Mouse (Mus musculus) testis, postnatal 14 days (tissue): ENCODE measurements around the gene Acadl.

ENCODE experiments used
- DNase-seq: peaks from one replicate; pipeline ENCODE4 v3.0.0; 2021; ENCODE audit warnings: low spot score

Gene Acadl

DNA sequence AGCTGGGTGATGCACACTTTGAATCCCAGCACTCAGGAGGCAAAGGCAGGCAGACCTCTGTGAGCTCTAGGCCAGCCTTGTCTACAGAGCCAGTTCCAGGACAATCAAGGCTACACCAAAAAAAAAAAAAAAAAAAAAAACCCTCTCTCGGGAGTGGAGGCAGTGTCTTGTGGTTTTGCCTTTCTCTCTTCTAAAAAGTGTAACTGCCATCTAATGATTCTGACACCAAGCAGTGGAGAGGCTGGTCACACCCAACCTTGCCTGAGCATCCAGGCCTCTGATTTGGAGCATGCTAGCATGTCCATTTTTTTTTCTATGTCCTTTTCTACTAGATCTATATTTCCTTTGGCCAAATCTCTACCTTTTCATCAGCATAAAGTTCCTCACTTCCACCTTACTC, 23.9 kb downstream of the Acadl start:
- no peak for DNase-seq

DNA sequence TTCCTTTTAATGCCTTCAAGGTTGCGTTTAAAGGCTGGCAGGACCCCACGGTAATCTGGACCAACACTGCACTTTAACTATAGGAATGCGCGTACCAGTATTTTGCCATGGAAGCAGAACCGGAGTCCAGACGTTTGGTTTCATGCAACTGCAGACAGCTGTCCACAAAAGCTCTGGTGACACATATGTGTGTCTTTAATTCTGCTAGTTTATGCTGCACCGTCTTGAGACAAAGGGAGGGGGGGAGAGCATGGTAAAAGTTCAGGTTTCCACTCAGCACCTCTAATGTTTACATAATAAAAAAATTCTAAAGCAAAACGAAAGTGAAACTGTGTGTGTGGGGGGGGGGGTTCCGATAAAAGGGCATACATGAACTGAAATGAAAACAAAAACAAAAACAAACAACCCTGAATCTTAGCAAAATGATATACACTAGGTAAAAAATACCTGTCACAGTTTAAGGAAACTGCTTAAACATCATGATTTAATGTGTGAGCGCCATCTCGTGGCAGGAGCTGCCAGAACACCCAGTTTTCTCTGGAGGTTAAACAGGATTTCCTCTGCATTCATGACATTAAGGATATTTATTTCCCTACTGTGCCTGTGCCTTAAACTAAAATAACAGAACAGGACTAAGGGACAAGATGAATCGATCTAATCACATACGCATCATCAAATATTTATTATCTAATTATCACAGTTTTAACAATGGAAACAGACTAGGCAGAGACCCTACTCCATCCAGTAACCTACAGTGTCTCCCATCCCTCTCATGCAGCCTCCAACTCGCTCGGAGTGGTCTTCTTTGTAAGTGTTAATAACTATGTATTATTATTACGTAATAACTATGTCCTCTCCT, 24.7 kb downstream of the Acadl start:
- no peak for DNase-seq

DNA sequence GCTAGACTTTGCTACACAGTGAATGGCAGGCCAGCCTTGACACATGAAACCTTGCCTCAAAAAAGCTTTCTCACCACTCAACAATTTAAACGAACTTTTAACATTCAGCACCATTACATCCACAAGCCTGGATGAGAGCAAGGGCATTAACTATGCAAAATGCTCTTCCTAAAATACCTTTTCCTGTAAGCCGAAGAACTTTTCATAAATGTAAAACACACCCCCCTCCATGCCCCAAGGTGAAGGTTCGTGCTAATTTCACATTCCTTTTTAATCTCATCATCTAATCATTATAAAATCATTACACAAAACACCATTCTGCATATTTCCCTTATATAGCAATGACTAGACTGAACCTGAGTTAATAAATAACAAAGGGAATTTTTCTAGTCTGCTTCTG, 25.9 kb downstream of the Acadl start:
- no peak for DNase-seq

DNA sequence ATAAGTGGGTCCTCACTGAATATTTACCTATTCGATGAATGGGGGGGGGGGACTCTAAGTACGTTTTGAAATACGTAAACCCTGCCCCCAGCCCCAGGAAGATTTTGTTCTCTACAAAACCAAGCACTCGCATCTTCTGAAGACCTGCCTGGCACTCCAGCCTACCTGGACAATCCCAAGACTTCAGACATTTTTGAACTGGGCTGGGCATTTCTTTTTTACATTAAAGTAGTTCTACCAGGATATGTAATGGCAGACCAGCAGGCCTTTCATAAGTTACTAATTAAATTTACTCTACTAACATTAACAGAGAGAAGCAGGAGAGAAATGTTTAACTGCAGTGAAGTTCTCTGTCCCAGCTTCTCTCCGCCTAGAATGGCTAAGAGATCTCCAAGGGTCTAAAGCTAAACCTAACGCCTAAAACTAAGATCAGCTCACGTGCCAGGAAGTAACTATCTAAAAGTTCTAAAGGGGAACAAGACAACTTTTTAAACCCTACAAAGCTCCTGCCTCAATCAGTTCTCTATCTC, 30.4 kb downstream of the Acadl start:
- DNase-seq = no peak

DNA sequence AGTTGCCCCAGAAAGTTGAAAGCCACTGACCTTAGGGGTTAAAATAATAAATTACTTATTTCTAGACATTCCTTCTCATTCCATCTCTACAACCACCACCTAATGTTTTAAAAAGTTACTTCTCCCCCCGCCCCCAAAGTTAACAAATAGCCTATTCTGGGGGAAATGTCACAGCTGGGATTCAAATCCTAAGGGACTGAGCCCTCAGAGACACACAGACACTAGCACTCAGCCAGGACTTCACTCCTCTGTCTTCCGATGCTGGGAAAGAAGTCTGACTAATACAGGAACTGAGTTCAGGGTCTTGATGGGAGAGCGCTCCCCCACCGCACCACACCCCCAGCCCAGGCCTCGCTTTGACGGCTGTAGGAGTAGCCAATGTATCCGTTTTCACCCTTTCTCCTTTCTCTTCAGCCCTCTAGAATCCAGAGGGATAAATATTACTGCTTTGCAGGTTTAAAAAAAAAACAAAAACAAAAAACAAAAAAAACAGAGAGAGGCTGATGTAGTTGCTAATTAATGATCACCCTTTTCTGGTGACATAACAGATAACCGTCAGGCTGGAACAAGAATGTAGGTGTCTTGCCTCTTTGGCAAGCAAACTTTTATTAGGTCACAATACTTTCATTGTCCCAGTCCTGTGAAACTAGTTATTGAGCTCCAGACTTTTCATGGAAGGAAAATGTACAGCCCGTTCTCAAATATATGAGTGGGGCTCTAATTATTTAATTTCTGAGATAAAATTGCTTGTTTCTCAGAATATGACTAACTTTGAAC, 31.1 kb downstream of the Acadl start:
- DNase-seq = no peak

DNA sequence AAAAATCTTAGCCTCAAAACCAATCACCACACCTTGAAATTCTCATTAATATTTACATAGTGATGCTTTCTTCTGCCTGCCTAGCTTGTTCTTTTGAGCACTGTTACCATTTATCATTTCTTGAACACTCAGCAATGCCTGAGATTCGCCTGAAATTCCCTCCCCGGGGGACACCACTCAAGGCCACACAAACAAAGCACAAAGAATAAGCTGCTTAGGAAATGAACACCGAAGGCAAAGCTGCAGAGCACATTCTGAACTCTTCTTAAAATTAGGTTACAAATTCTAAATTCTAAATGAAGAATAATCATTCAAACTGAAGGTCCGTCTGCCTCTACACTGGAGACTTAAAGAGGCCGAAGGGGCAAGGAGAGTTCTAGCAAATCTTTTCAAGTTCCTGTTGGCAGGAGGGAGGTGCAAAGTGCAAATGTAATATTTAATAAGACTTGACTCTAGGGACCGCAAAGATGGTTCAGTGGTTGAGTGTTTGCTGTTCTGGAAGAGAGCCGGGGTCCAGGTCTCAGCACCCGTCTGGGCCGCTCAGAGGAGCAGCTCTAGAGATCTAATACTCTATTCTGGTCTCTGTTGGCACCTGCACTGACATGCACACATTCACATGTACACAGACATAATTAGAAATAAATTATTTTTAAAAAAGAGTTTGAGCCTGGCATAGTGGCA, 33.5 kb downstream of the Acadl start:
- no peak for DNase-seq

DNA sequence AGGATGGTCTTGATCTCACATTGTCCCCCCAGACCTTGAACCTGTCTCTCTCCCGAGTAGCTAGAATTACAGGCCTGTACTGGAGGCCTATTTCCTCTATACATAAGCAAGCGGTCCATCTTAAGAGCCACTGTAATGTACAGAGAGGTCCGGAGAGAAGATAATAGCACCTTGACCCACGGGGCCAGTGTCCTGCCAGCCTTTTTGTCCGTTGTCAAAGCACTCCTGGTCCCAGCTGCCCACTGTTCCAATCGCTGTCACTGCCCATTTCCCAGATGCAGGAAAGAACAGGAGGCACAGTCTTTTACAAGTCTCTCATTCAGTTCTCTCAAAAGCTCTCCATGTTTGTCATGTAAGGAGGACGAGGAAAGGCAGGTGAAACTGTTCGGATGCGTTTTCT, 41.1 kb downstream of the Acadl start:
- DNase-seq = no peak

DNA sequence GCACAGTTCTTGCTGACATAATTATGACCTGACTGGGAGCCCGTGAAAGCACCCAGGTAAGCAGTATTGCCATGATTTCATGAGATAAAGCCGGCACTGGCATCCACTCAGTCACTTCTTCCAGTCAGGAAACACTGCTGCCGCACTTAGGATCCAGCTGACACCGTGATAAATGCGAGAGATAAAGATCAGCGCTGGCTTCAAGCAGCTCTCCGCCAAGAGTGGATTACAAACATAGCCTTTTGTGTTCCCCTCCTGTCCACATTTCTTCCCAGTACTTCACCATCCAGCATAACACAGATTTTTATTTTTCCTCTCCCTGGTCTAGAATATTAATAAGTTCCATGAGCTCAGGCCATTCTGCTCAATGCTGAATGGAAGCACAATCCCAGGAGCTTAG, 42.8 kb downstream of the Acadl start:
- DNase-seq = no peak

DNA sequence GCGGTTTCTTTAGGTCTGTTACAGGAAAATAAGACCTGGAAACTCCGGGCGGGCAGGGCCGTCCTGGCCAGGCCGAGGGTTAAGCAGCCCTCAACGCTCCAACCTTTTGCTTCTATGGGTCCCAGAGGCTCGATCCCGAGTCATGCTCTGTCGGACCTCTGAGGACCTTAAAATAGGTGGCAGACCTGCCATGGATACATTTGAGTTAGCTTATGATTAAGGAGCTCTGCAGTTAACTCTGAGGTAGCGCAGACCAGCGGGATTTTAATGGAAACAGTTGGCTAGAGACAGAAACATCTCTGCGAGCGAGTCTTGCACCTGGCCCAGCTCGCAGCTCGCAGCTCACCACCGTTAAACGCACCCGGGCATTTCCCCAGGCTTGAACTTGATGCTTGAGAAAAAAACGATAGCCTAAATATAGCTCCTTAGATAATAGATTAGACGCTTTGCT, 45.2 kb downstream of the Acadl start:
- no peak for DNase-seq

DNA sequence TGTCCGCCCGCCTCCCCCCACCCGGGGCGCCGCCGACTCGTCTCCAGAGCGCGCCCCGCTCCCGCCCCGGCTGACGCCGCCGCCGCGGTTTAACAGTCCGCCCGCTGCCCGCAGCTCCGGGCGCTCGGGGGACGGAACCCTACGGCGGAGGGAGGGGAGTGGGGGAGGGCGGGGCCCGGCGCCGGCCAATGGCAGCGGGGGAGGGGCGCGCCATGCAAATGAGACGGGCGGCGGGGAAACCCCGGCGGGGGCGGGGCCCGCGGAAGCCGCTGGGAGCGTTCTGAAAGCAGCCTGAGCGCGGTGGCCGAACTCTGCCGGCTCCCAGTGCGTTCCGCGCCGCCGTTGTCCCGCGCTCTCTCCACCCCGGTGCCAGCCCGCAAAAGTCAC, 45.6 kb downstream of the Acadl start, which contains the start of gene Kansl1l:
Kansl1l (minus strand) TSS at position 110 of the 387 bp plus-strand sequence.
- DNase-seq = peak; percentile 94

DNA sequence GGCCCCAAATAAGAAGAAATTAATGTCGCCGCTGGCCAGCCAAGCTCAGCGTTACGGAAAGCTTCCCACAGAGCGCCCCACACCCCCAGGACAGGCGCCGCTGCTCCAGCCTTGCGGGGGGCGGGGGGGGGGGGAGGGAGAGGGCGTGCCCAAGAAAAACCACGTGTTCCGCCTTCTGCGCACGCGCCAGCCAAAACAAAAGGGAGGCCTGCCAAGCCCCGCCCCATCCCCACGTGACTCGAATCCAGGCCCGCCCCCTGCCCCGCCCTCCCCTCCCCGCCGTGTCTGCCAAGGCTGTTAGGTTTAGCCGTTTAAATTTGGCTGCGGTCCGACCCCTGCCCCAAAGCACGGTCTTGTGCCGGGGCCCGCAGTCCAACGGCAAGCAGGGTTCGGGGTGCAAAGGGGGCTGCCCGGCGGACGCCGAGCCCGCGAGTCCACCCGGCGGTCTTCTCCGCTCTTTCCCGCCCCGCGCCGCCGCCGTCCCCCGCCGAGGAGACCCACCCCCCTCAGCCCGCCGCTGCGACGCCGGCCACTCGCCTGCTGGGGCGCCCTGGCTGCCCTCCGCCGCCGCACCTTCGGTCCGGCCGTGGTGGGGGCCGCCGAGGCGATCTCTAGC, 46.1 kb downstream of the Acadl start:
- DNase-seq = peak; percentile 92

DNA sequence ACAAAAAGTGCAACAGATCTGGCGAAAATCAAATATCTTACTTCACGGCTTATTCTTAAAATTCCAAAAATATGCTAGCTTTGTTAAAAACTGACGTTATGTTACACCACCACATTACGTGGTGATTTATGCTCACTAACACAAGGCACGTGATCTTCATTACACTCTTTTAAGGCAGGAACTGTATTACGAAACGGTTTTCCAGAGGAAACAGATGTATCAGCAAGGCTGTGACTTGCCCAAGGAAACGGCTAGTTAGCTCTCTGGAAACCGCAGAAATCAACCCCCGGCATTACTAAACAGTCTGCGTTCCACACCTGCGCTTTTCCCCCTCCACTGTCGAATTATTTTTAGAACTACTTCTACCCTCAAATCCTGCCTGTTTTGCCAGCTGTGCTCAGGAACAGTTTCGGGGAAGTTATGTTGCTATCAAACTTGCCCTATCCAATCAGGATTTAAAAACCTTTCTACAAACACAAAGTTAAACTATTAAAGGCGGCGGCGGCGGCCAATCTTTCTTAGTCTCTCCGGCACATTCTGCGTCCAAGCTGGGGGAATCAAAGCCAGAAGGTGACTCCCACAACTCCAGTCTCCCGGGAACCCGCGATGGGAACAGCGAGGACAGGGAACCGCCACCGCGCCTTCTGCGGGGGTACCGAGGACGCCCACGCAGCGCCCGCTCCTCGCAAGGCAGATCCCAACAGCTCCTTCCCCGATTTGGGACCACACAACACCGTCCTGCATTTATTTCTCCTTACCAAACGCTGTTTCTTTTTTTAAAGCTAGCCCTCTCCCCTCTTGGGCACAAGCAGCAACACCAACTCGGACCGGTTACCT, 46.9 kb downstream of the Acadl start:
- peak; percentile 81 for DNase-seq

DNA sequence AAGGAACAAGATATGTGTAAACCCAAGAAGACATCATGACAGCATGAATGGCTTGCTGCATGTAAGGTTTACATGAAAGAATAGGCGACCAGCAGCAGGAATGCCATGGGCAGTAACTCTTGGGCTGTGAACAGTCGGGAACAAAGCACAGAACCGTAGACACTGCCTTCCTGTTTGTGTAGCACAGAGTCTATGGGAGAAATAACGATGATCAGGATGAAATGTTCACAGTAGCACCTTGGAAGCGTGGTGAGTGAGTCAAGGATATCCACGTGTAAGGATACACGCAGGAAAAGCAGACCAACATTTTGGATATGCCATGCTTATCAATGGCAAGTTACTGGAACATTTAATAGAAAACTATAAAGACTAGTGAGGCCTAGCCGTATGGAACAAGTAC, 48.3 kb downstream of the Acadl start:
- no peak for DNase-seq

DNA sequence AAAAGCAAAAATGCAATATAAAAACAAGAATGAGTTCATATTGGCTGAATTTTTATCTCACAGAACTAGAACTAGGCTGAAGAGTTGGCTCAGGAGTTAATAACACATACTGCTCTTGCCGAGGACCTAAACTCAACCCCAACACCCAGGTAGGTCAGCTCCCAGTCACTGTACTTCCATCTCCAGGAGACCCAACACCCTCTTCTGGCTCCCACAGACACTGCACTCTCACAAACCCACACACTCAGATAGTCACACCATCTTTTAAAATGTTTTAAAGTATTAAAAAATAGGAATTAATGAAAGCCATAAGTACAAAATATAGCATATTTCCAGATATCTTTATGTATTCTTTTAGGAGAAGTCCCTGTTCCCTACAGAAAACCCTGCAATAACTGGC, 49.9 kb downstream of the Acadl start:
- no peak for DNase-seq

DNA sequence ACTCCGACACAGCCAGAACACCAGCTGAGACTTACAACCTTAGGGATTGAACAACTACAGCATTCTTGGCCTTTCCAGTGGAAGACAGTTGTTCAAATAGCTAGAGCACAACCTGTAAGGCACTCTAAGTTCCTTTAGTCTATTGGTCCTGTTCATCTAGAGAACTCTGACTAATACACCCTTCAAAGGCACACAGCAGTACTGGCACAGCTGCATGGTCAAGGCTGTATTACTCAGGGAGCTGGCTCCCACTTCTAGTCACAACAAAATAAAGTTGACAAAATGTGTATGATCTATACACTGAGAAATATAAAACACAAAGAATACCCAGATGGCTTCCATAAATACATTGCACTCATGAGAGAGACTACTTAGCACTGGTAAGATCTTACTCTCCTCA, 56.3 kb downstream of the Acadl start:
- DNase-seq = no peak

DNA sequence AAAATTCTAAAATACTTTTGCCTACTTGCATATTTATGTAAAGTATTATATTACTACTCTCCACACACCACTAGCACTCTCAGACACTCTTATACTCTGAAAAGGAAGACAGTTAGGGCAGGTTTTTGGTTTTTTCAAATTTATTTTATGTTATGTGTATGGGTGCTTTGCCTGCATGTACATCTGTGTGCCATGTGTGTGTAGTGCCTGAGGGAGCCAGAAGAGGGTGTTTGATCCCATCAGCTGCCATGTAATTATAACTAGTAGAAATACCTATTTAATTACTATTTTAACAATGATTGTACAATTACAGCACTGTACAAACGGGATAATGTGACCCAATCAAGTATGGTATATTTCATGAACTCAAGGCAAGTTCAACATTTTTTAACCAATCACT, 57.7 kb downstream of the Acadl start:
- no peak for DNase-seq

DNA sequence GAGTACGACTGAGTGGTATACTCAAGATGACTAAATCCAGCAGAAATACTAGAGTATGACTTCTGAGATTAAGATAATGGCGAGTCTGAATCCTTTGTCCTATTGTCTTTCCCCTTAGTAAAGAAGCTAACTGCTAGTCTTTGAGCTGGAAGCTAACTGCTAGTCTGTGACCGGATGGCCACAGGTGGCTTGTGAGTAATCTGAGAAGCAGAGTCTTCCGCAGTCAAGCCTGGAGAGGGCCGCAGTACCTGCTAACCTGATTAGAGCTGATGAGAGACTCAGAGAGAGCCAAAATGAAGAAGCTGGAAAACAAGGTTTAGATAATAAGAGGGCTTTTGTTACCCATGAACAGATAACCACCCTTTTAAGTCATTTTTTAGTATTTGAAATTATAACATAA, 58.4 kb downstream of the Acadl start:
- DNase-seq = no peak

DNA sequence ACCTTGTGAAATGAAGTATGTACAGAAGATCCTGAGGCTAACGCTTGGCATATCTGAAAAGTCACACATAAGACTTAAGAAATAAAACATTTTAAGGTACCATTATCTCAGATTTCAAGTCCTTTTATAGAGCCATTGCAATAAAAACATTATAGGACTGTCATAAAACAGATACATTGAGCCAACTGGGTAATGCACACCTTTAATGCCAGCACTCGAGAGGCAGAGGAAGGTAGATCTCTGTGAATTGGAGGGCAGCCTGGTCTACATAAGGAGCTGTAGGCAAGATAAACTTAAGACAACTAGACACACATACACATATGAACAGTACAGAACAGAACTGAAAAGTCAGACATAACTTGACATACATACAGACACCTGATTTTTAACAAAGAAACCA, 65.1 kb downstream of the Acadl start:
- no peak for DNase-seq

DNA sequence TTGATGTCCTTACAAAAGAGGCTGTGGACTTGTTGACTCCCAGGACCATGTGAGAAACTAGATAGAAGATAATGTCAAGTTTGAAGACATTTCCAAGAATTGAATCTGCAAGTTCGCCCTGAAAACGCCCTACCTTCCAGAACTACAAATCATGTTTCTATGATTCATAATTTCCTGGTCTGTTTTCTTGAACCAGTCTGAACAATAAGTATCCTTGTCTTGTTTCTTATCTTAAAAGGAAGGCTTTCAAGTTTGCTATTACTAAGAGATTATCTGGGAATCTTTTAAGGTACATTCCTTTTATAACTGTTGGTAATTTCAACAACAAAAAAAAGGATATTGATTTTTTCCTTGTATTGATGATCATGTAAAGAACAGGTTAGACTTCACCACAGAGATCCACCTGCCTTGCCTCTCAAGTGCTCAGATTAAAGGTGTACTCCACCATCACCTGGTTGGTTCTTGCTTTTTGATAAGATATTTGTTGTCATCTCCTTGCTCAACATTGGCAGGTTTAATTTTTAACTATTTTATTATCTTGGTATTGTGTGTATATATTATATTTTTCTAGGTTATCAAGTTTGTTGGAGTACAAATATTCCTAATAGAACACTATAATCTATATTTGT, 70.1 kb downstream of the Acadl start:
- no peak for DNase-seq

DNA sequence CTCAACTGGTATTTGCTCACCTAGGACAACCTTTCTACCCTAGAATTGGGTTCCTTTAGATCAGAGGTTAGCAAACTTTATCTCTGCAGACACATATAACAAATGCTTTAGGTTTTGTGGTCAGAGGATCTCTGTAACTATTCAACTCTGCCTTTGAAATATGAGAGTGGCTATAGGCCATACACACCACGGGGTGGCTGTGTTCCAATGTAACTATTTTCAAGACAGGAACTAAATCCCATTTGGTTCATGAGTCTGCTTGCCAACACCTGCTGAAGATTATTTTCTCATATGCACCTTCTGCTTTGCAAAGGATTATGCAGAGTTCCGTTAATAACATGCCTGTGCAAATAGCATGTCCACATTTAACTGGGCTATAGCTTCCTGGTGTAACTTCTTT, 80.8 kb downstream of the Acadl start:
- DNase-seq = no peak

DNA sequence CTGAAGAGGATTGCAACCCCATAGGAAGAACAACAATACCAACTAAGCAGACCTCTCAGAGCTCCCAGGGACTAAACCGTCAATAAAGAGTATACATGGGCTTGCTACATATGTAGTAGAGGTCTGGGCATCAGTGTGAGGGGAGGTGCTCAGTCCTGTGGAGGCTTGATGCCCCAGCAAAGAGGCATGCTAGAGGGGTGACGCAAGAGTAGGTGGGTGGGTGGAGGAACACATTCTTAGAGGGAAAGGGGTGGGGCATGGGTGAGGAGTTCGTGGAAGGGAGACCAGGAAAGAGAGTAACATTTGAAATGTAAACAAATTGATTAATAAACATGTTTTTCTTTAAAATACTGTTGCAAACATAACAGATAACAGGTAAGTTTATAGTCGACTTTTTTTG, 82.0 kb downstream of the Acadl start:
- DNase-seq = no peak
